Mouse (Mus musculus): ENCODE data around the gene Lcat. TPM values are rescaled to one million over a fixed set of nuclear protein-coding genes. Genes with fewer than 3 reads are reported as not detected.

The Lcat gene
- polyA plus RNA-seq, 1 experiment from 2014 or later = 2.8 TPM

- Histone ChIP-seq H3K4me2 (replicated peaks) (peak within 1 kb of the TSS; percentile 96), H3K27me3 (no peaks in the 10 kb centered on the region), H3K9me3 (no peaks in the 10 kb centered on the region), H3K27ac (peak within 1 kb of the TSS; percentile 76), H3K4me3 (peak within 1 kb of the TSS; percentile 77), H3K9ac (peak within 1 kb of the TSS; percentile 82), H3K36me3 (peaks cover 45% of the 10 kb centered on the region), H3K4me1 (peaks cover 26% of the 10 kb centered on the region)
- no peak for ATAC-seq (ENCODE audit: low FRiP score, low read depth)
- 20% methylated on average over 4 of the region's 4 CpGs for WGBS
Observed at GRCm38 (mm10) chr8:105938306-105938669, 4.9 kb downstream of the Lcat start, which contains the start of gene Psmb10. Psmb10 (minus strand) TSS chr8:105938444.

- H3K27me3 ChIP-seq = no peaks in the 10 kb centered on the region
- peaks cover 44% of the 10 kb centered on the region for H3K36me3 ChIP-seq
- ATAC-seq (ENCODE audit: low FRiP score, low read depth) = peak; percentile 5; the same call in 1 of the 2 replicates
- peak overlapping the region; percentile 96 for H3K4me2 ChIP-seq (replicated peaks)
- H3K9me3 ChIP-seq = no peaks in the 10 kb centered on the region
- H3K4me3 ChIP-seq = peak overlapping the region; percentile 77
- H3K9ac ChIP-seq = peak overlapping the region; percentile 82
- H3K4me1 ChIP-seq = peaks cover 26% of the 10 kb centered on the region
- 1% methylated on average over 33 of the region's 33 CpGs for WGBS
- H3K27ac ChIP-seq = peak overlapping the region; percentile 76
Observed at GRCm38 (mm10) chr8:105937496-105938305, 5.5 kb downstream of the Lcat start.

- WGBS = under 1% methylated on average over 30 of the region's 30 CpGs
- H3K9me3 ChIP-seq = no peaks in the 10 kb centered on the region
- H3K27me3 ChIP-seq = no peaks in the 10 kb centered on the region
- peak overlapping the region; percentile 77 for H3K4me3 ChIP-seq
- peaks cover 44% of the 10 kb centered on the region for H3K36me3 ChIP-seq
- peak overlapping the region; percentile 82 for H3K9ac ChIP-seq
- H3K27ac ChIP-seq = peak overlapping the region; percentile 76
- peak; percentile 90 for ATAC-seq (ENCODE audit: low FRiP score, low read depth)
- H3K4me1 ChIP-seq = peaks cover 26% of the 10 kb centered on the region
- H3K4me2 ChIP-seq (replicated peaks) = peak overlapping the region; percentile 96
Observed at GRCm38 (mm10) chr8:105936866-105937475, 6.2 kb downstream of the Lcat start.

- Histone ChIP-seq H3K27ac (peak overlapping the region; percentile 76), H3K36me3 (peaks cover 44% of the 10 kb centered on the region), H3K9me3 (no peaks in the 10 kb centered on the region), H3K4me2 (replicated peaks) (peak overlapping the region; percentile 96), H3K27me3 (no peaks in the 10 kb centered on the region), H3K4me1 (peaks cover 26% of the 10 kb centered on the region), H3K9ac (peak overlapping the region; percentile 82), H3K4me3 (peak overlapping the region; percentile 77)
- WGBS = 21% methylated on average over 7 of the region's 7 CpGs
- no peak for ATAC-seq (ENCODE audit: low FRiP score, low read depth)
Observed at GRCm38 (mm10) chr8:105935863-105936603, 7.1 kb downstream of the Lcat start.

- Histone ChIP-seq H3K4me2 (replicated peaks) (peak overlapping the region; percentile 96; the same call in 1 of the 2 replicates), H3K27me3 (no peaks in the 10 kb centered on the region), H3K9me3 (no peaks in the 10 kb centered on the region), H3K4me1 (peaks cover 26% of the 10 kb centered on the region), H3K9ac (no peak overlapping the region), H3K4me3 (no peak overlapping the region), H3K36me3 (peaks cover 47% of the 10 kb centered on the region), H3K27ac (0 out of 2 replicates have a peak overlapping the region, but pooled peaks have one; percentile 76)
- no peak for ATAC-seq (ENCODE audit: low FRiP score, low read depth)
- WGBS = 81% methylated on average over 6 of the region's 6 CpGs
Observed at GRCm38 (mm10) chr8:105935105-105935504, 8.1 kb downstream of the Lcat start.

GRCm38 (mm10) chr8:105933762-105934161, 9.4 kb downstream of the Lcat start, which contains the start of gene Ctrl:
Ctrl (minus strand) TSS chr8:105933862.
- 91% methylated on average over 2 of the region's 2 CpGs for WGBS
- Histone ChIP-seq H3K9ac (no peak within 1 kb of the TSS), H3K27ac (no peak within 1 kb of the TSS), H3K9me3 (no peaks in the 10 kb centered on the region), H3K4me1 (peaks cover 26% of the 10 kb centered on the region), H3K4me2 (replicated peaks) (no peak within 1 kb of the TSS), H3K36me3 (peaks cover 45% of the 10 kb centered on the region), H3K4me3 (no peak within 1 kb of the TSS), H3K27me3 (no peaks in the 10 kb centered on the region)
- no peak for ATAC-seq (ENCODE audit: low FRiP score, low read depth)

GRCm38 (mm10) chr8:105932525-105932924, 10.7 kb downstream of the Lcat start:
- Histone ChIP-seq H3K36me3 (peaks cover 45% of the 10 kb centered on the region), H3K4me3 (no peak overlapping the region), H3K4me1 (peaks cover 17% of the 10 kb centered on the region), H3K4me2 (replicated peaks) (no peak overlapping the region), H3K9me3 (no peaks in the 10 kb centered on the region), H3K27me3 (no peaks in the 10 kb centered on the region), H3K9ac (no peak overlapping the region), H3K27ac (no peak overlapping the region)
- no peak for ATAC-seq (ENCODE audit: low FRiP score, low read depth)
- 90% methylated on average over 11 of the region's 11 CpGs for WGBS

- H3K4me1 ChIP-seq = peaks cover 12% of the 10 kb centered on the region
- H3K27ac ChIP-seq = no peak overlapping the region
- 93% methylated on average over 3 of the region's 3 CpGs for WGBS
- H3K36me3 ChIP-seq = peaks cover 57% of the 10 kb centered on the region
- no peak overlapping the region for H3K4me2 ChIP-seq (replicated peaks)
- H3K4me3 ChIP-seq = no peak overlapping the region
- no peak overlapping the region for H3K9ac ChIP-seq
- no peaks in the 10 kb centered on the region for H3K27me3 ChIP-seq
- no peak for ATAC-seq (ENCODE audit: low FRiP score, low read depth)
- H3K9me3 ChIP-seq = no peaks in the 10 kb centered on the region
Observed at GRCm38 (mm10) chr8:105931271-105931670, 11.9 kb downstream of the Lcat start.

- H3K9ac ChIP-seq = peak overlapping the region; percentile 43; the same call in 1 of the 2 replicates
- peaks cover 63% of the 10 kb centered on the region for H3K36me3 ChIP-seq
- no peak overlapping the region for H3K27ac ChIP-seq
- whole genome bisulfite sequencing = 19% methylated on average over 8 of the region's 8 CpGs
- H3K27me3 ChIP-seq = no peaks in the 10 kb centered on the region
- H3K4me3 ChIP-seq = no peak overlapping the region
- H3K4me2 ChIP-seq (replicated peaks) = no peak overlapping the region
- peaks cover 5% of the 10 kb centered on the region for H3K4me1 ChIP-seq
- ATAC-seq (ENCODE audit: low FRiP score, low read depth) = peak; percentile 55
- no peaks in the 10 kb centered on the region for H3K9me3 ChIP-seq
Observed at GRCm38 (mm10) chr8:105930602-105931001, 12.6 kb downstream of the Lcat start.

GRCm38 (mm10) chr8:105925123-105925522, 18.1 kb downstream of the Lcat start:
- H3K4me1 ChIP-seq = no peaks in the 10 kb centered on the region
- no peak overlapping the region for H3K4me2 ChIP-seq (replicated peaks)
- H3K27ac ChIP-seq = no peak overlapping the region
- H3K4me3 ChIP-seq = no peak overlapping the region
- no peaks in the 10 kb centered on the region for H3K27me3 ChIP-seq
- WGBS = 70% methylated on average over 3 of the region's 3 CpGs
- no peak for ATAC-seq (ENCODE audit: low FRiP score, low read depth)
- no peak overlapping the region for H3K9ac ChIP-seq
- H3K9me3 ChIP-seq = no peaks in the 10 kb centered on the region
- peaks cover 60% of the 10 kb centered on the region for H3K36me3 ChIP-seq

GRCm38 (mm10) chr8:105919390-105919789, 23.8 kb downstream of the Lcat start:
- no peak overlapping the region for H3K4me2 ChIP-seq (replicated peaks)
- H3K27me3 ChIP-seq = no peaks in the 10 kb centered on the region
- ATAC-seq (ENCODE audit: low FRiP score, low read depth) = no peak
- H3K4me3 ChIP-seq = no peak overlapping the region
- no peak overlapping the region for H3K9ac ChIP-seq
- no peak overlapping the region for H3K27ac ChIP-seq
- 82% methylated on average over 3 of the region's 3 CpGs for WGBS
- peaks cover 66% of the 10 kb centered on the region for H3K36me3 ChIP-seq
- H3K9me3 ChIP-seq = no peaks in the 10 kb centered on the region
- H3K4me1 ChIP-seq = no peaks in the 10 kb centered on the region

All from limb, embryonic 13.5 days (tissue).